Mouse (Mus musculus) lung, postnatal 0 days (tissue): ENCODE measurements at regions not wholly inside any gene's neighbourhood (a gene's known extent, or its start where the extent isn't known, plus 50 kb on each side); places are given as distances from the start of the nearest gene placed in this dataset.
A peak's percentile ranks its signal among the peaks of the same experiment; 100 is the strongest.

Experiments
- ATAC-seq: fragments of 200-750 bp; cut with Nextera tagmentation; 2 replicates; pipeline ENCODE4 v1.8.0; 2017; ENCODE audit warnings: moderate library complexity
- DNase-seq: peaks from one replicate; pipeline ENCODE4 v3.0.0-alpha.2; 2016; ENCODE audit warnings: low spot score
- H3K27ac ChIP-seq: fragments of 300-500 bp; sonication (generic); 2 replicates; pipeline ENCODE4 v1.5.1; 2014; ENCODE audit warnings: antibody characterized with exemption, mild to moderate bottlenecking, low read length, mixed read lengths
- H3K27me3 ChIP-seq: fragments of 300-500 bp; sonication (generic); replicated peaks from 2 replicates; pipeline ENCODE4 v1.6.1; 2014; ENCODE audit warnings: low read length, mixed read lengths; ENCODE audit not compliant: insufficient read depth
- H3K36me3 ChIP-seq: fragments of 300-500 bp; sonication (generic); 2 replicates; pipeline ENCODE4 v1.6.1; 2014; ENCODE audit warnings: low read length, mixed read lengths; ENCODE audit not compliant: insufficient read depth
- H3K4me1 ChIP-seq: fragments of 300-500 bp; sonication (generic); 2 replicates; pipeline ENCODE4 v1.6.1; 2014; ENCODE audit warnings: antibody characterized with exemption, low read depth, low read length, mixed read lengths; ENCODE audit not compliant: insufficient read depth
- H3K4me2 ChIP-seq: fragments of 300-500 bp; sonication (generic); replicated peaks from 2 replicates; pipeline ENCODE4 v1.6.1; 2014; ENCODE audit warnings: low read depth, mild to moderate bottlenecking, low read length, moderate library complexity, mixed read lengths
- H3K4me3 ChIP-seq: fragments of 300-500 bp; sonication (generic); 2 replicates; pipeline ENCODE4 v1.5.1; 2014; ENCODE audit warnings: low read depth, low read length
- H3K9ac ChIP-seq: fragments of 300-500 bp; sonication (generic); replicated peaks from 2 replicates; pipeline ENCODE4 v1.6.1; 2014; ENCODE audit warnings: low read depth, mild to moderate bottlenecking
- H3K9me3 ChIP-seq: fragments of 300-500 bp; sonication (generic); 2 replicates; pipeline ENCODE4 v1.6.1; 2016; ENCODE audit warnings: low read length, mixed read lengths
- CTCF ChIP-seq: IDR thresholded peaks from 2 replicates; pipeline ENCODE4 v1.5.1; 2016; ENCODE audit warnings: antibody characterized with exemption, mild to moderate bottlenecking
- EP300 ChIP-seq: IDR thresholded peaks from 2 replicates; pipeline ENCODE4 v1.6.1; 2016; ENCODE audit warnings: antibody characterized with exemption, mild to moderate bottlenecking, control low read depth
- WGBS: fragments of 180-500 bp; shearing (Covaris S2); extraction: QIAGEN DNeasy Blood & Tissue Kit; methylation state at CpG from one replicate; pipeline ENCODE4 v1.1.7; 2014; 5-methylcytosine and 5-hydroxymethylcytosine counted together

DNA sequence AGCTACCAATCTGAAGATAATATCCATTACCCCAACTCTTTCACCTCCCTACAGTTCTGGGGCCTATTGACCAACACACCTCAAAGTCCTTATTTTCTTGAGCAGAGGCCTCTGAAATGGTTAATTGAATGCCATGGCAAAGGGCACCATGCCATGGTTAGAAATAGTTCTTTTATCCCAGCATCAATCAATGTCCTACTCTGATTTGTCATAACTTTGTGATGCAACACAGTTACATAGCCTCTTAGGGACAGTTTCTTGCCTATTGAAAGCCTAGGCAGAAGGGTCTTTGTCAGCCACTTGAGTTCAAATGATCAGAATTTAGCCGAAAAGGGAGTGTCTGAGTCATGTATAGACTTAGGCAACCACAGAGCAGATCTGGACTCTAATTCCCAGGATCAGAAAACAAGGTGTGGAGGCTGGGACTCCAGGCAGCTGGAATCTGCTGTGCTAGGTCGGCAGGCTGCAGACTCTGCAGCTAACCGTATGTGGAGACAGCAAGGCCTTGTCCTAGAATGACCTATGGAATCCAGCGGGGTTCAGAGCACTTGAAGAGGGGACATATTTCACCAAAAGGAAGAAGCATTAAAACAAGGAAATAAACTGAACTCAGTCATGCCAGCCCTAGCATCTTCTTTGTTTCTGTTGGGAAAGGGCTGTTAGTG, 368.1 kb downstream of the Cog6 start:
- Histone ChIP-seq H3K27ac (no peak overlapping the region), H3K4me3 (no peak overlapping the region), H3K4me1 (no peaks in the 10 kb centered on the region), H3K36me3 (no peaks in the 10 kb centered on the region), H3K27me3 (no peaks in the 10 kb centered on the region), H3K4me2 (no peak overlapping the region), H3K9ac (no peak overlapping the region), H3K9me3 (no peaks in the 10 kb centered on the region)
- DNase-seq (no peak), ATAC-seq (no peak)
- 74% methylated on average over 4 of the region's 4 CpGs for WGBS
- TF ChIP-seq EP300 (no peak), CTCF (no peak)

DNA sequence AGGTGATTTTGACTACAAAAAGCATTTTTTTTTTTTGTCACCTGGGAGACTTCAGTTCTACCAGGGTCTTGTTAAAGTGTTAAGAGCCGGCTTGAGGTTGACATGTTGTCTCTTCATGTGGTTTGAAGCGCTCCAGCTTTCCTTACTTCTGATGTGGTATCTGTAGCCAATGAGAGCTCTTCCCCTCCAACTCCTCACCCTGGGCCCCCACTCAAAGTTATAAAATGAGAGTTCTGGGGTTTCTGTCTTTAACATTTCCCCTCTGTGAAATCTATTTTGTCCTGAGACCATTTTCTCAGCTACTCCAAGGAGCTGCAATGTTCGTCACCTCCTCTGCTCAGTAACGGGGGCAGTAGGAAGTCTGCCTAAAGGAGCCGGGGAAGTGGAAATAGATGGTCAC, 369.1 kb downstream of the Cog6 start:
- Histone ChIP-seq H3K27me3 (no peaks in the 10 kb centered on the region), H3K4me2 (no peak overlapping the region), H3K36me3 (no peaks in the 10 kb centered on the region), H3K4me1 (no peaks in the 10 kb centered on the region), H3K27ac (no peak overlapping the region), H3K9me3 (no peaks in the 10 kb centered on the region), H3K9ac (no peak overlapping the region), H3K4me3 (no peak overlapping the region)
- no peak for DNase-seq
- TF ChIP-seq EP300: no peak
- WGBS: 95% methylated on average over 5 of the region's 5 CpGs
- no peak for ATAC-seq

DNA sequence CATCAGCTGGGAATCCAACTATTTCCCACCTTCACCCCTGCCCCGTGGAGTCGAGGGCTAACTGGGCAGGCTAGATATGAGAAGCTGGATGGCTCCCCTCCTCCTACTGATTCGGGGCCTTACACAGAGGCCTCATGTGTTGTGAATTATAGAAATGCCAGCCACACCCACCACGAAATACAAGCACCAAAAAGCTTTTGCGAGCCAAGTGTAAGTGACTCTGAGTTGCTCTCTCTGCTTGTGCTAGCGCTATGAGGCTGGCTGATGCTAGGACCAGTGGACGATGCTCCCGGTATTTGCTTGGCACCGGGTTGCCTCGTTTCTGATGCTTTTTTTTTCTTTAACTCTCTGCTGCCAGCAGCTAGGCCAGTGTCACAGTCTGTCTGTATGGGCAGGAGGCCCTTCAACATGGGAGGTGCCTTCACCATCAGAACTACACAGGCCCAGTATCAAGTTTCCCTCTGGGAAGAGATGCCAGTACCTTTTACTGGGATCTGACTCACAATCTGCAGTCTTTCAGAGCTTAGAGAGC, 369.8 kb downstream of the Cog6 start:
- no peak overlapping the region for H3K27ac ChIP-seq
- no peak overlapping the region for H3K4me3 ChIP-seq
- no peaks in the 10 kb centered on the region for H3K27me3 ChIP-seq
- no peaks in the 10 kb centered on the region for H3K36me3 ChIP-seq
- H3K9ac ChIP-seq: no peak overlapping the region
- DNase-seq: no peak
- ATAC-seq: no peak
- no peak overlapping the region for H3K4me2 ChIP-seq
- 62% methylated on average over 10 of the region's 10 CpGs for WGBS
- no peaks in the 10 kb centered on the region for H3K9me3 ChIP-seq
- TF ChIP-seq CTCF (no peak), EP300 (no peak)
- no peaks in the 10 kb centered on the region for H3K4me1 ChIP-seq

DNA sequence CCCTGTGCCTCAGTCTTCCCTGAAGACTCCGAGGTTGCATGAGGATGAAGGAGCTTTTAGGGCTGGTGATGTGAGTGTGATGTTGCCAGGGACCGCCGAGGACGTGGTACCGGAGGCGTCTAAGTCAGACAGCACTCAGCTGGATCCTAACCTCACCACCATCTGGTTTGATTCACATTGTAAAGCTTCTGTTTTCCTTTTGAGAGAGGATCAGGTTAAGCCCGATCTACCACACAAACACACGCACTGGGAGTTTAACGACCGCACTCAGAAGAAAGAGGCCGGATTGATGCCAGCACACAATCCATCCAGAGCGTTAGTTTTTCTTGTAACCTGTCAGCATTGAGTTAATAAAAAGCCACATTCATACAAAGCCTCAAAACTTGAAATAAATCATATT, 371.9 kb downstream of the Cog6 start:
- no peak overlapping the region for H3K27ac ChIP-seq
- no peak for DNase-seq
- no peaks in the 10 kb centered on the region for H3K9me3 ChIP-seq
- TF ChIP-seq EP300 (no peak), CTCF (no peak)
- WGBS: 74% methylated on average over 12 of the region's 12 CpGs
- H3K36me3 ChIP-seq: no peaks in the 10 kb centered on the region
- ATAC-seq: no peak
- H3K27me3 ChIP-seq: no peaks in the 10 kb centered on the region
- no peak overlapping the region for H3K4me3 ChIP-seq
- H3K4me2 ChIP-seq: no peak overlapping the region
- H3K4me1 ChIP-seq: no peaks in the 10 kb centered on the region
- no peak overlapping the region for H3K9ac ChIP-seq

GRCm38 (mm10) chr3:52644178-52645128, 372.6 kb downstream of the Cog6 start:
- TF ChIP-seq EP300 (no peak; the same call in 1 of the 2 replicates), CTCF (no peak)
- H3K4me3 ChIP-seq: no peak overlapping the region
- no peaks in the 10 kb centered on the region for H3K27me3 ChIP-seq
- H3K4me2 ChIP-seq: no peak overlapping the region
- WGBS: 31% methylated on average over 16 of the region's 16 CpGs
- no peaks in the 10 kb centered on the region for H3K4me1 ChIP-seq
- DNase-seq (peak; percentile 34), ATAC-seq (peak; percentile 31; the same call in 1 of the 2 replicates)
- H3K9me3 ChIP-seq: no peaks in the 10 kb centered on the region
- H3K9ac ChIP-seq: no peak overlapping the region
- no peaks in the 10 kb centered on the region for H3K36me3 ChIP-seq
- no peak overlapping the region for H3K27ac ChIP-seq

DNA sequence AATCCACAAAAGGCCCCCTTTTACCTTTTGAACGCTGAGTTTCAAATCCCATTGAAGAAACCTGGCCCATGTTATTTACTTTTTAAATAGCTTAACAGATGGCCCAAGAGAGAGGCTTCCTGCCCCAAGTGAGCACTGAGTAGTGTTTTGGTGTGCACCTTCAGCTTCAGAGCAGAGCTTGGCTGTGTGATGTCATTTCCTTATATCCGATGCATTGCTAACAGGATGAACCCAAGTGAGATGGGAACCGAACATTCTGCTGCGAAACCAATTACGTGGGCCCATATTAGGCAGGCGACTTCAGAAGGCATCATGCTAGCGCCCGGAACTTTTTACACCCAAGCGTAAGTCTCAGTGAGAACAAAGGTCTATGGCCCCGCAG, 373.2 kb downstream of the Cog6 start:
- Histone ChIP-seq H3K4me3 (no peak overlapping the region), H3K4me1 (no peaks in the 10 kb centered on the region), H3K27me3 (no peaks in the 10 kb centered on the region), H3K36me3 (no peaks in the 10 kb centered on the region), H3K27ac (no peak overlapping the region), H3K4me2 (no peak overlapping the region), H3K9ac (no peak overlapping the region), H3K9me3 (no peaks in the 10 kb centered on the region)
- 71% methylated on average over 10 of the region's 10 CpGs for WGBS
- no peak for TF ChIP-seq EP300
- no peak for TF ChIP-seq CTCF
- ATAC-seq: no peak
- DNase-seq: no peak
